Mouse (Mus musculus): Measurements from ENCODE around the gene Dlgap5.

DNA sequence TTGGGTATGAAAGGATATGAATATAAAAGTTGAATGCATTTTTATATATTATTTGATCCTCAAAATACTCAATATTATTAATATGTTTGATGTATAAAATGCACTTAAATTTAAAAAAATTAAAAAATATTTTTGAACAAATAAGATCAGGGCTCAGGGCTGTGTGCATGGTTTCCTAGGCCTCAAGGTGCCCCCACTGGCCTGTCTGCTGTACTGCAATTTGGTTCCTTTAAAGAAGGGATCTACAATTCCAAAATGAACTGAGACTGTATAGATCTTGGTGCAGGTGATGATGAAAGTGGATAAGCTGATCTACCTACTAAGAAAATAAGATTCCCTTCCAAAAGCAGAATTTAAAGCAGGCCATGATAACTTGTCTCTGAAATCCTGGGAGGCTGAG lies 14.8 kb upstream of the Dlgap5 start:
- TF ChIP-seq POLR2A (IDR thresholded peaks at IDR 0.05; ENCODE audit: low read depth, low read length): no peak
- no peak for TF ChIP-seq USF1 (IDR thresholded peaks at IDR 0.05; ENCODE audit: low read depth, low read length)
- no peak for TF ChIP-seq MAFK (IDR thresholded peaks at IDR 0.05; ENCODE audit: insufficient replicate concordance, low read length)
- TF ChIP-seq RCOR1 (conservative IDR thresholded peaks at IDR 0.05; ENCODE audit: low read depth, low read length): no peak

All from CH12.LX (cell line).